8 mouse cellular contexts compared by ENCODE assay signal in genomic region chr3:127789500-127790191, GRCm38 (mm10). TPM values are rescaled to one million over a fixed set of nuclear protein-coding genes. Genes with fewer than 3 reads are reported as not detected.
DNase-seq lines count a peak whose midpoint lies in the region; ATAC-seq lines count a peak whose summit lies in the region.

Tifa (plus strand) TSS chr3:127789805.

- peaks cover 10% of the 10 kb centered on the region; the same call in 1 of the 2 replicates for H3K27me3 ChIP-seq in forebrain, embryonic 16.5 days (replicated peaks; ENCODE audit: control insufficient read depth, insufficient read depth, low read length)

- ATAC-seq in forebrain, embryonic 16.5 days, result peak; percentile 48
- ATAC-seq in hematopoietic stem cell, adult 5-6 weeks (replicated peaks in 1 of 2; ENCODE audit: insufficient read depth in 1 of 2, low FRiP score in 2 of 2, low TSS enrichment in 1 of 2, low read depth in 1 of 2, poor library complexity in 2 of 2, severe bottlenecking in 2 of 2), result peak; percentile 30 to 36

- peaks cover 12% of the 10 kb centered on the region for H3K4me1 ChIP-seq in forebrain, embryonic 16.5 days (replicated peaks; ENCODE audit: control insufficient read depth, insufficient read depth, low read length)

- no peaks in the 10 kb centered on the region for H3K9me3 ChIP-seq in forebrain, embryonic 16.5 days (ENCODE audit: control insufficient read depth, low read length)

- H3K27ac ChIP-seq in forebrain, embryonic 16.5 days (ENCODE audit: low read length), result no peak within 1 kb of the TSS

- H3K4me2 ChIP-seq in forebrain, embryonic 16.5 days (ENCODE audit: low read length), result peak within 1 kb of the TSS; percentile 99

- WGBS in forebrain, embryonic 16.5 days, result under 1% methylated on average over 35 of the region's 44 CpGs

- peak within 1 kb of the TSS; percentile 60 for H3K4me3 ChIP-seq in forebrain, embryonic 16.5 days (replicated peaks; ENCODE audit: low read length)

- no peaks in the 10 kb centered on the region for H3K36me3 ChIP-seq in forebrain, embryonic 16.5 days (ENCODE audit: control insufficient read depth, insufficient read depth)

- peak; percentile 73 for DNase-seq in Muller cell, postnatal 12 days (ENCODE audit: inconsistent ontology term)
- DNase-seq in cerebellum, adult 18-20 months, result peak; percentile 50 to 58
- DNase-seq in layer of hippocampus, adult 9-11 months, result peak; percentile 78
- peak; percentile 77 for DNase-seq in lung, postnatal 10 days
- DNase-seq in ovary, adult 18-20 months (ENCODE audit: low spot score), result peak; percentile 38
- peak; percentile 44 for DNase-seq in thymus, postnatal 14 days

- peak within 1 kb of the TSS; percentile 68 for H3K9ac ChIP-seq in forebrain, embryonic 16.5 days (replicated peaks; ENCODE audit: low read depth, low read length)

RNA-seq across cellular contexts. Expression of gene Tifa, which starts in this region (rescaled TPM):
- 3.4 and 5.0 TPM in 2 replicates for polyA plus RNA-seq in forebrain, embryonic 16.5 days (2015; fragmentation: Nextera tagmentation; extraction: Ambion mirVana)
- total RNA-seq in hematopoietic stem cell, adult 5-6 weeks (2017), result 33.6 and 34.1 TPM in 2 replicates
